Mouse (Mus musculus) hindbrain, postnatal 0 days (tissue): Measurements from ENCODE around the gene Gna11. TPM values are rescaled to one million over a fixed set of nuclear protein-coding genes. Genes with fewer than 3 reads are reported as not detected.

ENCODE experiments used
- ATAC-seq: fragments of 200-750 bp; cut with Nextera tagmentation; 2 replicates; pipeline ENCODE4 v1.8.0; 2017; ENCODE audit warnings: mild to moderate bottlenecking, moderate TSS enrichment, moderate library complexity
- DNase-seq: peaks from one replicate; pipeline ENCODE4 v3.0.0-alpha.2; 2015; ENCODE audit warnings: low spot score
- H3K27ac ChIP-seq: fragments of 300-500 bp; sonication (generic); 2 replicates; pipeline ENCODE4 v1.5.1; 2014; ENCODE audit warnings: mild to moderate bottlenecking
- H3K27me3 ChIP-seq: fragments of 300-500 bp; sonication (generic); 2 replicates; pipeline ENCODE4 v1.6.1; 2014; ENCODE audit warnings: low read length, mixed read lengths; ENCODE audit not compliant: insufficient read depth
- H3K36me3 ChIP-seq: fragments of 300-500 bp; sonication (generic); 2 replicates; pipeline ENCODE4 v1.6.1; 2014; ENCODE audit warnings: low read length, mixed read lengths; ENCODE audit not compliant: insufficient read depth
- H3K4me1 ChIP-seq: fragments of 300-500 bp; sonication (generic); 2 replicates; pipeline ENCODE4 v1.6.1; 2014; ENCODE audit warnings: antibody characterized with exemption, low read length, mixed read lengths; ENCODE audit not compliant: insufficient read depth
- H3K4me2 ChIP-seq: fragments of 300-500 bp; sonication (generic); 2 replicates; pipeline ENCODE4 v1.6.1; 2014; ENCODE audit warnings: low read depth, mild to moderate bottlenecking, low read length, moderate library complexity, mixed read lengths
- H3K4me3 ChIP-seq: fragments of 300-500 bp; sonication (generic); 2 replicates; pipeline ENCODE4 v1.5.1; 2014; ENCODE audit warnings: low read length
- H3K9ac ChIP-seq: fragments of 300-500 bp; sonication (generic); replicated peaks from 2 replicates; pipeline ENCODE4 v1.6.1; 2014; ENCODE audit warnings: mild to moderate bottlenecking, low read length, moderate library complexity, mixed read lengths
- H3K9me3 ChIP-seq: fragments of 300-500 bp; sonication (generic); 2 replicates; pipeline ENCODE4 v1.6.1; 2016; ENCODE audit warnings: low read length, mixed read lengths
- CTCF ChIP-seq: IDR thresholded peaks from 2 replicates; pipeline ENCODE4 v1.5.1; 2016; ENCODE audit warnings: antibody characterized with exemption, control low read depth, low read depth
- WGBS: fragments of 180-500 bp; shearing (Covaris S2); extraction: QIAGEN DNeasy Blood & Tissue Kit; methylation state at CpG from one replicate; pipeline ENCODE4 v1.1.7; 2014; 5-methylcytosine and 5-hydroxymethylcytosine counted together
- polyA plus RNA-seq: library from polyadenylated mRNA; unstranded; fragments of >200 nt; fragmentation: Nextera tagmentation; extraction: Ambion mirVana; gene quantifications from 2 replicates; pipeline ENCODE4 v1.2.1, GENCODE M21; 2015
- total RNA-seq: library from RNA; depleted of rRNA; stranded (reverse); fragments of >200 nt; gene quantifications from 2 replicates; pipeline ENCODE4 v1.2.3, GENCODE M21; 2014

The Gna11 gene
- total and polyA plus RNA-seq, 2 experiments from 2014 or later, result 105 to 139 TPM

DNA sequence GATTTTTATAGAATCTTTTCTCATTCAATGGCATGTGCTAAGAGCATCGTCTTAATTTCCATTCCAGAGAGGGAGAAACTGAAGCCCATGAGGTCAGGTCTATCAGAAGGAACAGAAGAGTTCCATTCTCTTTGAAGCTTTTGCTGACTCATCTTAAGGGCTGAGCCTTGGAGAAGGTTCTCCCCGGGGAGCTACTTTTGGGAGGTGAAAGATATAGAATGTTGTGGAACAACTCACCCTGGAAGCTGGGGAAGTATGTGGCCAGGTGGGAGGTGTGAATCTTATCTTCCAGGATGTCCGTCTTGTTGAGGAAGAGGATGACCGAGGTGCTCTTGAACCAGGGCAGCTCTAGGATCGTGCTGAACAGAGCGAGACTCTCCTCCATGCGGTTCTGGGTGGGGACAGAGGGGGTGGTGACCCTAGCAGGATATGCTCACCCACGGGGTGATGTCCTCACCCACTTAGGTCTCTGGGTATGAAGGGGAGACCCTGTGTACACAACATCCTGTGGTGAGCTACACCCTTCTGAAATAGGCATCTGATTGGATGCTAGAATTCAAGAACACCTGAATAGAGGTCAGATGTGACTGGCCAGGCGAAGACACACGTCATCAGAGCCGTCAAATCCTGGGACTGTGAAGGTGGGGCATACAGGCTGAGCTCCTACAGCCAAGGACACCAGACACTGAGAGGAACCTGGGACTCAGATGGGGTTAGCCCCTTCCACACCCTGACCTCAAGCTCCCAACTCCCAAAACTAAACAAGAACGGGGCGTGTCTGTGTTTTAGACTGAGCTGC, 37.1 kb downstream of the Gna11 start:
- DNase-seq, result no peak

DNA sequence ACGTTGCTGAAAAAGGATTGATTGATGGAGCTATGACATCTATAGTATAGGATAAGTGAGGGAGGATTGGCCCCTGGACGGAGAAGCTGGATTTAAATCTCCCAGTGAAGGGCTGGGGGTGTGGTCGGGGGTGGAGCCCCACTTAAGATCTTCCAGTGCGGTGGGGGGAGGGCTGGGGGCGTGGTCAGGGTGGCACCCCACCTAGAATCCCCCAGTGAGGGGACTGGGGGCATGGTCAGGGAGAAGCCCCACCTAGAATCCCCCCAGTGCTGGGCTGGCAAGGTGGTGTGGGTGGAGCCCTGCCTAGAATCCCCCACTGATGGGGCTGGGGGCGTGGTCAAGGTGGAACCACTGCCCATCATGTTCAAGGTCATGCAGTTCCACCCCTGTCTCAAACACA, 37.9 kb downstream of the Gna11 start:
- H3K27ac ChIP-seq, result no peak overlapping the region
- no peak for TF ChIP-seq CTCF
- no peaks in the 10 kb centered on the region for H3K9me3 ChIP-seq
- no peak overlapping the region for H3K4me3 ChIP-seq
- H3K27me3 ChIP-seq, result no peaks in the 10 kb centered on the region
- DNase-seq, result no peak
- H3K9ac ChIP-seq, result no peak overlapping the region
- H3K36me3 ChIP-seq, result no peaks in the 10 kb centered on the region
- WGBS, result 31% methylated on average over 6 of the region's 6 CpGs
- H3K4me1 ChIP-seq, result no peaks in the 10 kb centered on the region
- no peak for ATAC-seq
- H3K4me2 ChIP-seq, result no peak overlapping the region

More for the DNA sequence above, 37.1 kb downstream of the Gna11 start:
- Histone ChIP-seq H3K4me1 (no peaks in the 10 kb centered on the region), H3K9ac (no peak overlapping the region), H3K4me3 (no peak overlapping the region), H3K36me3 (no peaks in the 10 kb centered on the region), H3K27ac (no peak overlapping the region), H3K27me3 (no peaks in the 10 kb centered on the region), H3K9me3 (no peaks in the 10 kb centered on the region), H3K4me2 (no peak overlapping the region)
- TF ChIP-seq CTCF, result no peak
- ATAC-seq, result no peak
- WGBS, result 82% methylated on average over 13 of the region's 13 CpGs

DNA sequence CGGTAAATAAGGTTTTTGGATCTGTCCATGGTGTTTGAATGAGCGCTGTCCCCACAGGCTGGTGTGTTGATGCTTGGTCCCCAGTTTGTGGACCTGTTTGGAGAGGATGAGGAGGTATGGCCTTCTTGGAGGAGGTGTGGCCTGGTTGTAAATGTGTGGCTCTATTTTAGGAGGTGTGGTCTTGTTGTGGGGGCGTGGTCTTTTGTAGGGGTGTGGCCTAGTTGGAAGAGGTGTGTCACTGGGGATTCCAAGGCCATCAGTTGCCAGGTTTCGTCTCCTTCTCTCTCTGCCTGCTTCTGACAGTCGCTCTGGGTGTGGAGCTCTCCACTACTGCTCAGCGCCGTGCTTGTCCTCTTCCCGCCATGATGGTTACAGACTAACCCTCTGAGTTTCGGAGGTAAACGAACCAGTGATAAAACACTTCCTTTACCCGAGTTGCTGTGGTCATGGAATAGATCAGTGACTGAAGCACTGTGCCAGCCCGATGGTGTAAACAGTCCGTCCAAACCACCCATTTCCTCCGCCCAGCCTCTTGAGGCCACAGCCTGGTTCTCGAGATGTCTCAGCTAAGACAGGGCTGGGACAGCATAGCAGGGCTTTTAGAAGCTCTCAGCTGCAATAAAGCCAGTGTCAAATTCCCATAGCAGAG, 39.9 kb downstream of the Gna11 start:
- TF ChIP-seq CTCF, result no peak
- Histone ChIP-seq H3K4me1 (no peaks in the 10 kb centered on the region), H3K9ac (no peak overlapping the region), H3K27ac (no peak overlapping the region), H3K4me2 (no peak overlapping the region), H3K4me3 (no peak overlapping the region), H3K27me3 (no peaks in the 10 kb centered on the region), H3K9me3 (no peaks in the 10 kb centered on the region), H3K36me3 (no peaks in the 10 kb centered on the region)
- DNase-seq, result no peak
- 79% methylated on average over 15 of the region's 15 CpGs for WGBS
- no peak for ATAC-seq

DNA sequence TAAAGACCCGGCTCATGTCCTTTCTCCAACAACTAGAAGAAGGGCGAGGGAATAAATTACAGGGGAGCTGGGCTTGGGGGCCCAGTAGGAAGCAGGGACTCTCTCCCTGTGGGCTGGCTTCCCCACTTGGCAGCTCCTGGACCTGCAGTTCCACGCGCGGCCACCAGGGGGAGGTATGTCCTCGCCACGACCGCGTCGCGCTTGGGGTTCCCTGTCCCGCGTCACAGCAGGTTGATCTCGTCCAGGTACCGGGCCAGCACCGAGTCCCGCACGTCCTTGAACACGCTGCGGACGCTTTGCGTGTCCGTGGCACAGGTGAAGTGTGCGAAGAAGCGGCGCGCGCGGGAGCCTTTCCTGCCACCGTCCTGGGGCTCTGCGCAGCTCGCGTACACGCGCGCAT, 42.3 kb downstream of the Gna11 start:
- peak; percentile 24 for ATAC-seq
- H3K9me3 ChIP-seq, result no peaks in the 10 kb centered on the region
- peak; percentile 100 for TF ChIP-seq CTCF
- H3K9ac ChIP-seq, result peak overlapping the region; percentile 35; the same call in 1 of the 2 replicates
- H3K27me3 ChIP-seq, result no peaks in the 10 kb centered on the region
- H3K4me3 ChIP-seq, result peak overlapping the region; percentile 38
- no peaks in the 10 kb centered on the region for H3K4me1 ChIP-seq
- WGBS, result 11% methylated on average over 36 of the region's 36 CpGs
- peak; percentile 81 for DNase-seq
- no peaks in the 10 kb centered on the region for H3K36me3 ChIP-seq
- peak overlapping the region; percentile 64 for H3K4me2 ChIP-seq
- H3K27ac ChIP-seq, result no peak overlapping the region

DNA sequence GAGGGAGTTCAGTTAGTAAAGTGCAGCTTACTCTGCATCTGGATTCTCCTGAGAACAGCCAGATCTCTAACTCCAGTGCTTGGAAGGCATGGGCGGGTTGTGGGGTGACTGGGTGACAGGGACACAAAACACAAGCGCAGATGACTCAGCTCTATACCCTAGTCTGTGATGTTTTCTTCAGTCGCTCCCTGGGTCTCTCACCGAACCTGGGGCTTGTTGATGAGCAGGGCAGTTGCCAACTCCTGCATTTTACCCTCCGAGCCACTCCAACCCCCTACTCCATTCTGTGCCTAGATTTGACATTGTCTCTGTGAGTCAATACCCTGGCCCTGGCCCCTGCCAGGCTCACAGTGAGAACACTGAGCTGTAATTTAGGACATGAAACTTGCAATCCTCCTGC, 43.1 kb downstream of the Gna11 start:
- Histone ChIP-seq H3K27ac (no peak overlapping the region), H3K4me2 (no peak overlapping the region), H3K4me3 (no peak overlapping the region), H3K4me1 (0 out of 2 replicates have a peak, but pooled peaks cover 4% of the 10 kb centered on the region), H3K9me3 (no peaks in the 10 kb centered on the region), H3K27me3 (no peaks in the 10 kb centered on the region), H3K9ac (no peak overlapping the region), H3K36me3 (no peaks in the 10 kb centered on the region)
- 89% methylated on average over 5 of the region's 5 CpGs for WGBS
- no peak for TF ChIP-seq CTCF
- ATAC-seq, result no peak
- no peak for DNase-seq

DNA sequence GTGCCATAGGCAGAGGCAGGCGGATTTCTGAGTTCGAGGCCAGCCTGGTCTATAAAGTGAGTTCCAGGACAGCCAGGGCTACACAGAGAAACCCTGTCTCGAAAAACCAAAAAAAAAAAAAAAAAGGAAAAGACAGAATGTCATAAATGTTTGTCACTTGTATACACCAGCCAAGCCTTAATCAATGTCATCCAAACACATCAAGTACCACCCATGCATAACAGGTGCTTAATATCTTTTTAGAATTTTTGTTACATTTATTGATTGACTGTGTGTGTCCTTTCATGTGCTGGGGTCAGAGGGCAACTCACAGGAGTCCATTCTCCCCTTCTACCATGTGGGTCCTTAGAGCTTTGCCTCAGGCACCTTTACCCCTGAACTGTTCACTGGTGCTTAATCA, 45.0 kb downstream of the Gna11 start, which contains the start of gene S1pr4:
TSS of gene S1pr4 (minus strand) at position 101 of the 400 bp plus-strand sequence.
- Histone ChIP-seq H3K9me3 (no peaks in the 10 kb centered on the region), H3K27ac (no peak within 1 kb of the TSS), H3K4me1 (peaks cover 10% of the 10 kb centered on the region), H3K9ac (no peak within 1 kb of the TSS), H3K36me3 (no peaks in the 10 kb centered on the region), H3K4me2 (no peak within 1 kb of the TSS), H3K4me3 (no peak within 1 kb of the TSS), H3K27me3 (no peaks in the 10 kb centered on the region)
- ATAC-seq, result no peak
- no peak for TF ChIP-seq CTCF
- DNase-seq, result no peak
- WGBS, result 86% methylated on average over 3 of the region's 3 CpGs
